8 mouse cellular contexts compared by ENCODE assay signal in genomic region chr9:64020606-64021318, GRCm38 (mm10). TPM values are rescaled to one million over a fixed set of nuclear protein-coding genes. Genes with fewer than 3 reads are reported as not detected.
DNase-seq lines count a peak whose midpoint lies in the region; ATAC-seq lines count a peak whose summit lies in the region.

No protein-coding gene starts in this region.

- peak overlapping the region; percentile 97 for H3K4me3 ChIP-seq in kidney, embryonic 16.5 days (ENCODE audit: low read length)
- H3K4me3 ChIP-seq in midbrain, embryonic 10.5 days: peak overlapping the region; percentile 88

- peaks cover 52% of the 10 kb centered on the region for H3K4me1 ChIP-seq in kidney, embryonic 16.5 days (ENCODE audit: insufficient read depth, low read length)
- peaks cover 92% of the 10 kb centered on the region for H3K4me1 ChIP-seq in midbrain, embryonic 10.5 days

- H3K27ac ChIP-seq in kidney, embryonic 16.5 days (ENCODE audit: low read length): peak overlapping the region; percentile 99
- H3K27ac ChIP-seq in midbrain, embryonic 10.5 days (replicated peaks): peak overlapping the region; percentile 95

- peak overlapping the region; percentile 88 for H3K4me2 ChIP-seq in kidney, embryonic 16.5 days (replicated peaks; ENCODE audit: low read depth, low read length)

- peak overlapping the region; percentile 99 for H3K9ac ChIP-seq in kidney, embryonic 16.5 days (replicated peaks; ENCODE audit: low read length)

- DNase-seq in adrenal gland, adult (ENCODE audit: inconsistent age in 2 of 2, low spot score in 1 of 2): peak; percentile 50 to 82
- DNase-seq in adrenal gland, adult 8-10 months: no peak
- DNase-seq in adrenal gland, postnatal 10 days: peak; percentile 51
- DNase-seq in gastrocnemius, postnatal 14 days: peak; percentile 34
- DNase-seq in midbrain, embryonic 10.5 days (ENCODE audit: low spot score): peak; percentile 65
- DNase-seq in thymus, postnatal 25 days: peak; percentile 30
- no peak for DNase-seq in right cerebral cortex, postnatal 25 days

- no peak for ATAC-seq in kidney, embryonic 16.5 days (ENCODE audit: low FRiP score, low TSS enrichment)

- WGBS in kidney, embryonic 16.5 days: under 1% methylated on average over 81 of the region's 89 CpGs
- under 1% methylated on average over 89 of the region's 89 CpGs for WGBS in midbrain, embryonic 10.5 days

- H3K27me3 ChIP-seq in kidney, embryonic 16.5 days (ENCODE audit: insufficient read depth, low read length): no peaks in the 10 kb centered on the region
- H3K27me3 ChIP-seq in midbrain, embryonic 10.5 days (ENCODE audit: low read depth, poor library complexity, severe bottlenecking): peaks cover 44% of the 10 kb centered on the region

- no peaks in the 10 kb centered on the region for H3K9me3 ChIP-seq in kidney, embryonic 16.5 days (ENCODE audit: low read length)
- H3K9me3 ChIP-seq in midbrain, embryonic 10.5 days (replicated peaks): no peaks in the 10 kb centered on the region

- intact Hi-C loops in gastrocnemius, postnatal 14 days (cut with DNase I; ENCODE audit: low total_unique reads): loop anchor here (5.0 kb wide), 1 partner anchor 63 kb away; no protein-coding TSS in a partner anchor

- peaks cover 4% of the 10 kb centered on the region; the same call in 1 of the 2 replicates for H3K36me3 ChIP-seq in kidney, embryonic 16.5 days (ENCODE audit: insufficient read depth, low read length)
- no peaks in the 10 kb centered on the region for H3K36me3 ChIP-seq in midbrain, embryonic 10.5 days

RNA-seq across cellular contexts. Expression of gene Smad6, which starts 1.1 kb away (rescaled TPM):
- 10 to 100 TPM in 1 of 4 experiments, 1 to 10 TPM in 3; 7.6 to 11.1 (median 8.6) TPM for total RNA-seq in adrenal gland, adult 8-10 months (2022)
- 10 to 100 TPM; 15.0 to 16.9 TPM for total RNA-seq in adrenal gland, postnatal 10 days (2021)
- total RNA-seq in gastrocnemius, postnatal 14 days (2021): 1 to 10 TPM; 1.9 to 2.9 TPM
- 8.1 and 8.4 TPM in 2 replicates for polyA plus RNA-seq in kidney, embryonic 16.5 days (2015; fragmentation: Nextera tagmentation; extraction: Ambion mirVana)
- polyA plus RNA-seq in midbrain, embryonic 10.5 days (2016; fragmentation: Nextera tagmentation; extraction: Ambion mirVana): 3.8 and 4.4 TPM in 2 replicates

Comparison
In these comparisons a context has a peak if more than half of its experiments do, and no peak if none do; other contexts are left out.
1. DNase-seq: peak in adrenal gland, adult (2 of 2), adrenal gland, postnatal 10 days (single experiment), gastrocnemius, postnatal 14 days (single experiment), midbrain, embryonic 10.5 days (single experiment) and thymus, postnatal 25 days (single experiment); none in adrenal gland, adult 8-10 months (single experiment) and right cerebral cortex, postnatal 25 days (single experiment).